Mouse (Mus musculus): ENCODE results near the gene Ankrd13d.

GRCm38 (mm10) chr19:4220416-4220815, 62.5 kb downstream of the Ankrd13d start:
- TF ChIP-seq CTCF (IDR thresholded peaks at IDR 0.05; ENCODE audit: low read depth) (no peak), EP300 (IDR thresholded peaks at IDR 0.05; ENCODE audit: low read depth) (no peak)

Measured in heart, postnatal 0 days (tissue).